Mouse (Mus musculus): ENCODE measurements at regions not wholly inside any gene's neighbourhood (a gene's known extent, or its start where the extent isn't known, plus 50 kb on each side); places are given as distances from the start of the nearest gene placed in this dataset.

GRCm38 (mm10) chr1:82042051-82042432 lies 190.9 kb upstream of the Gm9747 start:
- no peak overlapping the region for H3K9ac ChIP-seq
- H3K4me2 ChIP-seq = no peak overlapping the region
- H3K4me3 ChIP-seq = no peak overlapping the region
- no peaks in the 10 kb centered on the region for H3K27me3 ChIP-seq (replicated peaks)
- WGBS = 14% methylated on average over 2 of the region's 2 CpGs
- no peaks in the 10 kb centered on the region for H3K36me3 ChIP-seq (replicated peaks)
- no peak for ATAC-seq (replicated peaks)
- H3K27ac ChIP-seq = no peak overlapping the region
- no peaks in the 10 kb centered on the region for H3K4me1 ChIP-seq
- H3K9me3 ChIP-seq = no peaks in the 10 kb centered on the region

DNA sequence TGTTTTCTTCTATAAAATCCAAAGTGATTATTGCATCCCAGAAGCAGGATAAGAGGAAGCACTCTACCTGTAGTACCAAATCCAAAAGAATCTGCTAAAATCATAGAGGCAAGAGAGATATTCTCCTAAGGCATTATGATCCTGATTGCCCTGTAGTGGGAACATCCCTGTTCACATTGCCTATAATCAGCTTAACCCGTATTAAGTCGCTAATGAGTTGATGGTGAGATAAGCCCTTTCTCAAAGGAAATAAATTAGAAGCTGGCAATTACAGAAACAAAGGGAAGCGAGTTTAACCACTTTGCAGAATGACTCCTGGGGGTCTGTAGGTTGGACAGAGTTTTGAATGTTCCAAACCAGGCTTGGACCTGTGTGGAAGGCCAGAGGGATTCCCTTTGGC lies 190.4 kb upstream of the Gm9747 start:
- Histone ChIP-seq H3K4me1 (no peaks in the 10 kb centered on the region), H3K27me3 (replicated peaks) (no peaks in the 10 kb centered on the region), H3K4me2 (no peak overlapping the region), H3K27ac (no peak overlapping the region), H3K36me3 (replicated peaks) (no peaks in the 10 kb centered on the region), H3K4me3 (no peak overlapping the region), H3K9me3 (no peaks in the 10 kb centered on the region), H3K9ac (no peak overlapping the region)
- WGBS = 37% methylated on average over 3 of the region's 3 CpGs
- no peak for ATAC-seq (replicated peaks)

DNA sequence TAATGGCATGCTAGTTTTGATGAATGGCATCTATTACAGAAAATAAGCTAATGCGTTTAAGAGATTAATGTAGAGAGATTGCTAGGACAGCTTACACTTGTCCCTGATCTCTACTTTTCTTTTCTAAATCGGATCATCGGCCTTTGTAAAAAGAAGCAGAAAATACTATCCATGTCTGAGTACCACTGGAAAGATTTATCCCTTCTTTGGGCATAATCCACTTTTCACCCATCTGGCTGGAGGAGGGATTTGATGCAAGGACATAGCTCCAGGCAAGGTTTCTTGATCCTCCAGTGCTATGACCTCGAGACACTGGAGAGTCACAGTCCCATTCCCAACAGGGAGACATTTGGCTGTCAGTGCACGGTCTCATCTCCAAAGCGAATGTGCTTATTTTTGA lies 166.6 kb upstream of the Gm9747 start:
- no peak for ATAC-seq (replicated peaks)
- Histone ChIP-seq H3K9ac (no peak overlapping the region), H3K4me3 (no peak overlapping the region), H3K36me3 (replicated peaks) (no peaks in the 10 kb centered on the region), H3K27ac (no peak overlapping the region), H3K4me2 (no peak overlapping the region), H3K4me1 (no peaks in the 10 kb centered on the region), H3K27me3 (replicated peaks) (no peaks in the 10 kb centered on the region), H3K9me3 (no peaks in the 10 kb centered on the region)
- 68% methylated on average over 6 of the region's 6 CpGs for WGBS

GRCm38 (mm10) chr1:82068571-82068970 lies 164.3 kb upstream of the Gm9747 start:
- Histone ChIP-seq H3K27ac (no peak overlapping the region), H3K9ac (no peak overlapping the region), H3K27me3 (replicated peaks) (no peaks in the 10 kb centered on the region), H3K4me1 (no peaks in the 10 kb centered on the region), H3K36me3 (replicated peaks) (no peaks in the 10 kb centered on the region), H3K4me2 (no peak overlapping the region), H3K4me3 (no peak overlapping the region), H3K9me3 (no peaks in the 10 kb centered on the region)
- WGBS = 74% methylated on average over 4 of the region's 4 CpGs
- ATAC-seq (replicated peaks) = no peak

DNA sequence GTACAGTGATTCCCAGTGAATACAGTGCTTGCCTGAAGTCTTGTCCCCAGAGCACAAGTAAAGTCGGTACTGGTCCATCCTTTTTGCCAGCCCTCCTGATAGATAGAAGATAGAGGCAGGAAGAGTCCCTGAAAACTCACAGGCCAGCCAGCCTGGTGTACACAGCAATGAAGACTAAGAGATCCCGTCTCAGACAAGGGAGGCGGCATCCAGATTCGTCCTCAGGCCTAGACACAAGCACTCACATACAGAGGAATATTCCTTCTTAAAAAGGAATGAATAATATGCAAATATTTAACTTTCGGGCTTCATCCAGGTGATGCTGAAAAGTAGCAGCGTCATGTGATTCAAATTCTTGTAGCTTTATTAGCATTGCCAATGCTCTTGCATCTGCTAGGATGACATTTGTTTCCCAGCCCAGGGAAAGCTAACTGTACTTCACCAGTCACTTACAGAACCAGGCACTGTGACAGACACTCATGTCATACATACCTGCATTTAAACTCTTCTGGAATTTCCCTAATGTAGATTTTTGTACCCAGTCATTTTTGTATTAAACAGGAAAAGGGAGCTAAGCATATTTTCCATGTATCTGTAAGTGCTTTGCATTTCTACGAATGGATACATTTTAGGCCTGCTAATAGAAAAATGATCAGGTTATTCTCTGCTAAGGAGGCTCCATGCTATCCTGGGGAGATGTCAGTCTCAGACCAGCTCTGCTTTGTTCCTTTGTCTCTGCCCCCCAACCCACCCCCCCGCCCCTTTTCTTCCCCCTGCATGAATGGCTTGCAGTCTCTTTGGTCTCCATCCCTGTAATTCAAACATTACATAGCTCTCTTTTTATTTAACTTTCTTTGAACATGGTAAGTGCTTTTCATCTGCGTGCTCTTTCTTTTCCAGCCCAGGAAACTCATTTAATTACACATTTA lies 162.5 kb upstream of the Gm9747 start:
- Histone ChIP-seq H3K9me3 (no peaks in the 10 kb centered on the region), H3K9ac (no peak overlapping the region), H3K4me2 (no peak overlapping the region), H3K27me3 (replicated peaks) (no peaks in the 10 kb centered on the region), H3K36me3 (replicated peaks) (no peaks in the 10 kb centered on the region), H3K27ac (no peak overlapping the region), H3K4me1 (no peaks in the 10 kb centered on the region), H3K4me3 (no peak overlapping the region)
- ATAC-seq (replicated peaks) = peak; percentile 75
- WGBS = 47% methylated on average over 9 of the region's 9 CpGs

DNA sequence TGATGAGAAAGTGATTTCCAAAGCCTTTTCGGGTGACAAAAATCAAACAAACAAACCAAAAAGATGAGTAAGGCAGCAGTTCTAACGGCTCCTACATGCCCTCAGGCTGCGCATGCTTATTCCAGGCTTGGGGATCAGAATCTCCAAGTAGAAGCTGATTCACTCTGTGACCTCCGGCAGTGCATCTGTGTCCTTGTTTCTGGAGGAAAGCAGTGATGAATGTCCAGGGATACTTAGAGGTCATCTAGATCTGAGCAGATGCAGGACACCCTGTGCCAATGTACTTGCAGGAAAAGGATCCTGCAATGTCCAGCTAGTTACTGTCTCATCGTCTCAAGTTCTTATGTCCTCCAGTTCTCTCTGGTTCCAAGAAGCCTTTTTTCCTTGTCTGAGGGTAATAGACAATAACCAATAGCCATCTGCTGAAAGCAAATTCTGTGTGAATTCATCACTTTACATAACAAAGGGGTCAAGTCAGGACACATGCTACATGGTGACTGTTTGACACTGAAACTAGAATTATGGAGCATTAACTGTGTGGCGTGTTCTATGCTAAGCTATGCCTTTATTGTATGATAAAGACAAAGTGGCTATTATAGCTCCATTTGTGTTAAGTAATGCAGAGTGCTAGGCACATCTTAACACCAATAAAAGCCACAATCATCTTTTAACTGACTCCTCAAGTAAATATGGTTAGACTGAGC lies 143.6 kb upstream of the Gm9747 start:
- Histone ChIP-seq H3K4me2 (no peak overlapping the region), H3K4me1 (no peaks in the 10 kb centered on the region), H3K27me3 (replicated peaks) (no peaks in the 10 kb centered on the region), H3K27ac (no peak overlapping the region), H3K9ac (no peak overlapping the region), H3K36me3 (replicated peaks) (no peaks in the 10 kb centered on the region), H3K4me3 (no peak overlapping the region), H3K9me3 (no peaks in the 10 kb centered on the region)
- no peak for ATAC-seq (replicated peaks)
- 51% methylated on average over 6 of the region's 6 CpGs for WGBS

DNA sequence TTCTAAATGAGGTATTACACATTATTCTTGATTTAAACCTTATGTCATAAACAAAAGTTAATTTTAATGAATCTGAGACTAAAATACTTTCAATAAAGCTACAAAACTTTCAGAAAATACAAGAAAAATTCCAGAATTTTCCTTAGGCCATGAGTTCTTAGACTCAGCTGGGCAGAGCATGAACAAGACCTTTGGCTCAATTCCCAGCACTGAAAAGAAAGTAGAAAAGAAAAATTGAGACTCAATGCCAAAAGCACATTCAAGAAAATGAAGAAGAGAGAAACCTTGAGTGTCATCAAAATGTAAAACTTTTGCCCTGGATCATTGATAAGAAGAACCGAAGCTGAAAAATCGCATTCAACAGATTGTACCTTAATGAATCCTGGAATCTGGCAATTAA lies 137.8 kb upstream of the Gm9747 start:
- Histone ChIP-seq H3K4me2 (no peak overlapping the region), H3K9me3 (no peaks in the 10 kb centered on the region), H3K4me1 (no peaks in the 10 kb centered on the region), H3K27me3 (replicated peaks) (no peaks in the 10 kb centered on the region), H3K9ac (no peak overlapping the region), H3K27ac (no peak overlapping the region), H3K4me3 (no peak overlapping the region), H3K36me3 (replicated peaks) (no peaks in the 10 kb centered on the region)
- 96% methylated on average over 2 of the region's 2 CpGs for WGBS
- no peak for ATAC-seq (replicated peaks)

- Histone ChIP-seq H3K4me3 (no peak overlapping the region), H3K27me3 (replicated peaks) (no peaks in the 10 kb centered on the region), H3K36me3 (replicated peaks) (no peaks in the 10 kb centered on the region), H3K27ac (no peak overlapping the region), H3K4me2 (no peak overlapping the region), H3K9me3 (no peaks in the 10 kb centered on the region), H3K4me1 (no peaks in the 10 kb centered on the region), H3K9ac (no peak overlapping the region)
- no peak for ATAC-seq (replicated peaks)
- 73% methylated on average over 5 of the region's 5 CpGs for whole genome bisulfite sequencing
Measured at GRCm38 (mm10) chr1:82106756-82107155, 126.2 kb upstream of the Gm9747 start.

GRCm38 (mm10) chr1:82110071-82110635 lies 122.8 kb upstream of the Gm9747 start:
- Histone ChIP-seq H3K27ac (no peak overlapping the region), H3K9me3 (no peaks in the 10 kb centered on the region), H3K9ac (no peak overlapping the region), H3K4me1 (no peaks in the 10 kb centered on the region), H3K27me3 (replicated peaks) (no peaks in the 10 kb centered on the region), H3K36me3 (replicated peaks) (no peaks in the 10 kb centered on the region), H3K4me2 (no peak overlapping the region), H3K4me3 (no peak overlapping the region)
- 97% methylated on average over 1 of the region's 1 CpGs for WGBS
- ATAC-seq (replicated peaks) = no peak

DNA sequence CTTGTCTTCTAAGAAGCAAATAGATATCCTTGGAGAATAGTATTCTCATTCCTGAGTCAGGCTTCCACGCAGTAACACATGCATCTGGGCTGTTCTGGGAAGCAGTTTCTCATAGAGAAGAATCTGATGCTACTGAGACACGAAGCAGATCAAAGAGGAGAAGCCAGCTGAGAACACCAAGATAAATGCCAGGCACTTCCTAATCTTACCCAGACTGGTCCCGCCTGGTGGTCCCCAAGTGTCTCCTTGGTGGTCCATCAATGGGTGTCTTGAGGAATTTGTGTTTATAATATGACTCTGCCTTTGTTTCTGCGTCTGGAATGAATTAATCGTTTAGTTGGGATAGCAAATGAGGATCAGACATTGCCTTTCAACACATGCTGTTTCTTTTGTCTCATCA lies 120.5 kb upstream of the Gm9747 start:
- Histone ChIP-seq H3K4me1 (no peaks in the 10 kb centered on the region), H3K9ac (no peak overlapping the region), H3K27ac (no peak overlapping the region), H3K9me3 (no peaks in the 10 kb centered on the region), H3K4me2 (no peak overlapping the region), H3K27me3 (replicated peaks) (no peaks in the 10 kb centered on the region), H3K4me3 (no peak overlapping the region), H3K36me3 (replicated peaks) (no peaks in the 10 kb centered on the region)
- WGBS = 47% methylated on average over 5 of the region's 5 CpGs
- no peak for ATAC-seq (replicated peaks)

DNA sequence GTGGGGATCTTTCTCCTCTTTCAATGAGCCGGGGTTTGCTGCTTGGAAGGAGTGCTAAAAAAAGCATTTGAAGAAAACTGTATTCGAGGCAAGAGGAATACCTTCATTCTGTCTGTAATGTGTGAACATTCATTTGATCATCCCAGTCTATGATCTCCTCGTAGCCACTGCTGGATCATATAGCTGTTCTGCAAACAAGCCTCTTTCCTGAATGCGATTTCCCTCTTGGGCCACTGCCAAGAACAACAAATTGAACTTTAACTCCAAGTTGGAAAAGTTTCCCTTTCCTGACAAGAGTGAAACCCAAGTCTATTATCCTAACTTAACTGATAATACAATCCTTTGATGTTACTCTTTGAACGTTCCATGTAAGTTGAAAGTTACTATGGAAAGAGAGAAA lies 108.4 kb upstream of the Gm9747 start:
- Histone ChIP-seq H3K27ac (no peak overlapping the region), H3K4me1 (no peaks in the 10 kb centered on the region; the same call in 1 of the 2 replicates), H3K4me3 (no peak overlapping the region), H3K27me3 (replicated peaks) (no peaks in the 10 kb centered on the region), H3K4me2 (no peak overlapping the region), H3K9me3 (no peaks in the 10 kb centered on the region), H3K9ac (no peak overlapping the region), H3K36me3 (replicated peaks) (no peaks in the 10 kb centered on the region)
- ATAC-seq (replicated peaks) = no peak
- WGBS = 70% methylated on average over 5 of the region's 5 CpGs

DNA sequence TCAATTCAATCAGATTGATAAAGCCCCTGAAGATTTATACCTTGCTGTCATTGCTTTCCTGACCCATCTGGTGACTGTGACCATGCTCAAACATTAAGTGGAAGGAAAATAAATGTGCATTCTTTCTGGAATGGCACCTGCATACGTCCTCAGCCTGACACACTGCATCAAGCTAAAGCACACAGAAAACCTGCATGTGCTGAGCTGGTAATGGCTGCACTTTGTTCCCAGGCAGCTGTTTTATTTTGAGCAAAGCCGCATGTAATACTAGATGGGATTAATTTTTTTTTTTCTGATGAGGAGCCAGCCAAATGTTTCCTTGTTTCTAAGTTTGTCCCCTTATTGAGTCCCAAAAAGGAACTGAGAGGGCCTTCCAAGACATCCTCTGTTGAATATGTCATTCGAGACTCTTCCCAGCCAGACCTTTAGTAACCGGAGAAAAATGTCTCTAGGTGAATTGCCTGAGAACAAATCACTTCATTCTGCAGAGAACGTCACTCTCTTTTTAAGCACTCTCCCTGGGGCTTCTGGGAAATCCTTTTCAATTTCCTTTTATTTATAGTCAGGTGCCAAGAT lies 103.1 kb upstream of the Gm9747 start:
- Histone ChIP-seq H3K36me3 (replicated peaks) (no peaks in the 10 kb centered on the region), H3K27me3 (replicated peaks) (no peaks in the 10 kb centered on the region), H3K4me2 (no peak overlapping the region), H3K4me1 (peaks cover 7% of the 10 kb centered on the region), H3K4me3 (no peak overlapping the region), H3K9me3 (no peaks in the 10 kb centered on the region), H3K27ac (no peak overlapping the region), H3K9ac (no peak overlapping the region)
- 33% methylated on average over 5 of the region's 5 CpGs for WGBS
- ATAC-seq (replicated peaks) = 0 out of 2 replicates have a peak, but pooled peaks have one; percentile 42
